In genomic region chr2:59853543-59853942, GRCm38 (mm10) we compare ENCODE assay signal across 27 mouse cellular contexts. TPM values are rescaled to one million over a fixed set of nuclear protein-coding genes. Genes with fewer than 3 reads are reported as not detected.
DNase-seq lines count a peak whose midpoint lies in the region; ATAC-seq lines count a peak whose summit lies in the region.
"Had no signal": no experiment of that assay in that cellular context is flagged by ENCODE, and none has a peak within 500 bp of the region (broad histone marks: within the 10 kb centered on the region; RNA-seq: fewer than 3 reads in every experiment).

No protein-coding gene starts in this region.

- H3K36me3 ChIP-seq in hindbrain, embryonic 15.5 days = no peaks in the 10 kb centered on the region
- H3K36me3 ChIP-seq in hindbrain, embryonic 14.5 days (replicated peaks; ENCODE audit: control insufficient read depth, insufficient read depth) = peaks cover 6% of the 10 kb centered on the region; the same call in 1 of the 2 replicates
- peaks cover 28% of the 10 kb centered on the region for H3K36me3 ChIP-seq in embryonic facial prominence, embryonic 10.5 days (replicated peaks)
- H3K36me3 ChIP-seq: midbrain, embryonic 13.5 days had no signal

- no peak overlapping the region for H3K9ac ChIP-seq in hindbrain, embryonic 15.5 days
- no peak overlapping the region for H3K9ac ChIP-seq in hindbrain, embryonic 14.5 days
- H3K9ac ChIP-seq: embryonic facial prominence, embryonic 15.5 days; intestine, embryonic 15.5 days; liver, embryonic 14.5 days; midbrain, embryonic 13.5 days; stomach, embryonic 15.5 days had no signal

- H3K4me1 ChIP-seq in hindbrain, embryonic 15.5 days (replicated peaks) = no peaks in the 10 kb centered on the region
- H3K4me1 ChIP-seq in hindbrain, embryonic 14.5 days (replicated peaks; ENCODE audit: control insufficient read depth, insufficient read depth, low read length) = no peaks in the 10 kb centered on the region
- H3K4me1 ChIP-seq in embryonic facial prominence, embryonic 10.5 days = no peaks in the 10 kb centered on the region; the same call in 1 of the 2 replicates
- H3K4me1 ChIP-seq: embryonic facial prominence, embryonic 15.5 days; intestine, embryonic 15.5 days; midbrain, embryonic 13.5 days; stomach, embryonic 15.5 days had no signal

- H3K27ac ChIP-seq in hindbrain, embryonic 15.5 days (replicated peaks) = no peak overlapping the region
- no peak overlapping the region for H3K27ac ChIP-seq in hindbrain, embryonic 14.5 days
- H3K27ac ChIP-seq in embryonic facial prominence, embryonic 10.5 days (replicated peaks) = peak overlapping the region; percentile 2; the same call in 1 of the 2 replicates
- H3K27ac ChIP-seq: embryonic facial prominence, embryonic 15.5 days; intestine, embryonic 15.5 days; liver, embryonic 14.5 days; macrophage; midbrain, embryonic 13.5 days; stomach, embryonic 15.5 days had no signal

- ATAC-seq in cerebellum, adult (ENCODE audit: insufficient number of reproducible peaks, low FRiP score, low TSS enrichment) = no peak
- ATAC-seq in hindbrain, embryonic 15.5 days (ENCODE audit: low FRiP score, low read depth) = peak; percentile 51; the same call in 1 of the 2 replicates
- ATAC-seq in hindbrain, embryonic 14.5 days (ENCODE audit: low FRiP score) = no peak
- 0 out of 2 replicates have a peak, but pooled peaks have one; percentile 30 for ATAC-seq in erythroid progenitor cell, adult 5-6 weeks (replicated peaks; ENCODE audit: low FRiP score, poor library complexity, severe bottlenecking)
- ATAC-seq: activated CD4-positive, CD25-positive, alpha-beta regulatory T cell, adult 4 months; hindbrain, embryonic 16.5 days; intestine, embryonic 15.5 days; midbrain, embryonic 13.5 days had no signal

- H3K9me3 ChIP-seq in hindbrain, embryonic 15.5 days = no peaks in the 10 kb centered on the region
- H3K9me3 ChIP-seq in hindbrain, embryonic 14.5 days (ENCODE audit: control insufficient read depth, low read length) = no peaks in the 10 kb centered on the region
- H3K9me3 ChIP-seq in embryonic facial prominence, embryonic 10.5 days = no peaks in the 10 kb centered on the region
- H3K9me3 ChIP-seq: embryonic facial prominence, embryonic 15.5 days; intestine, embryonic 15.5 days; midbrain, embryonic 13.5 days; stomach, embryonic 15.5 days had no signal

- peak; percentile 46 to 57 for DNase-seq in cerebellum, postnatal 25 days
- DNase-seq in hindbrain, embryonic 14.5 days (ENCODE audit: low spot score) = no peak
- no peak for DNase-seq in embryonic facial prominence, embryonic 10.5 days (ENCODE audit: low spot score)
- DNase-seq: adrenal gland, adult 2 months; adrenal gland, postnatal 36 days; gastrocnemius, postnatal 25 days; heart, postnatal 4 days; kidney, adult 2 months; kidney, postnatal 36 days; layer of hippocampus, postnatal 36 days; liver; lung, adult 2 months; lung, postnatal 10 days; right cerebral cortex, postnatal 25 days had no signal

- H3K4me2 ChIP-seq in hindbrain, embryonic 15.5 days = no peak overlapping the region
- H3K4me2 ChIP-seq in hindbrain, embryonic 14.5 days (replicated peaks) = no peak overlapping the region
- H3K4me2 ChIP-seq: embryonic facial prominence, embryonic 15.5 days; heart, embryonic 11.5 days; intestine, embryonic 15.5 days; midbrain, embryonic 13.5 days; stomach, embryonic 15.5 days had no signal

- no peaks in the 10 kb centered on the region for H3K27me3 ChIP-seq in hindbrain, embryonic 15.5 days
- no peaks in the 10 kb centered on the region for H3K27me3 ChIP-seq in hindbrain, embryonic 14.5 days (ENCODE audit: control insufficient read depth, insufficient read depth, low read length)
- no peaks in the 10 kb centered on the region for H3K27me3 ChIP-seq in embryonic facial prominence, embryonic 10.5 days (replicated peaks; ENCODE audit: low read depth, poor library complexity, severe bottlenecking)
- H3K27me3 ChIP-seq: CH12.LX; embryonic facial prominence, embryonic 15.5 days; intestine, embryonic 15.5 days; midbrain, embryonic 13.5 days; stomach, embryonic 15.5 days had no signal

- no peak overlapping the region for H3K4me3 ChIP-seq in hindbrain, embryonic 15.5 days
- H3K4me3 ChIP-seq in hindbrain, embryonic 14.5 days (replicated peaks; ENCODE audit: low read length) = no peak overlapping the region
- no peak overlapping the region for H3K4me3 ChIP-seq in embryonic facial prominence, embryonic 10.5 days
- H3K4me3 ChIP-seq: embryonic facial prominence, embryonic 15.5 days; intestine, embryonic 15.5 days; midbrain, embryonic 13.5 days; stomach, embryonic 15.5 days had no signal

- WGBS in hindbrain, embryonic 15.5 days = 76% methylated on average over 10 of the region's 10 CpGs
- 79% methylated on average over 10 of the region's 10 CpGs for WGBS in hindbrain, embryonic 14.5 days
- WGBS in embryonic facial prominence, embryonic 10.5 days = 93% methylated on average over 10 of the region's 10 CpGs

RNA-seq across cellular contexts. Expression of gene Wdsub1, which starts 28.8 kb away (rescaled TPM):
- 17.7 and 18.8 TPM in 2 replicates for polyA plus RNA-seq in hindbrain, embryonic 15.5 days (2015; fragmentation: Nextera tagmentation; extraction: Ambion mirVana)
- polyA plus RNA-seq in hindbrain, embryonic 14.5 days (2014; fragmentation: Nextera tagmentation; extraction: Ambion mirVana) = 14.0 and 16.6 TPM in 2 replicates
- polyA plus RNA-seq in embryonic facial prominence, embryonic 10.5 days (2016; fragmentation: Nextera tagmentation; extraction: Ambion mirVana) = 23.7 and 27.7 TPM in 2 replicates
- total RNA-seq in erythroid progenitor cell, adult 5-6 weeks (2015; ENCODE audit: low replicate concordance) = 5.0 and 7.2 TPM in 2 replicates
- total RNA-seq in erythroid progenitor cell, adult 5-6 weeks (2017; ENCODE audit: low replicate concordance) = 6.2 and 8.1 TPM in 2 replicates

Comparison
In these comparisons a context has a peak if more than half of its experiments do, and no peak if none do; other contexts are left out.
1. ATAC-seq: peak in hindbrain, embryonic 15.5 days (single experiment) and erythroid progenitor cell, adult 5-6 weeks (single experiment); none in cerebellum, adult (single experiment) and hindbrain, embryonic 14.5 days (single experiment).
2. DNase-seq: peak in cerebellum, postnatal 25 days (2 of 2); none in hindbrain, embryonic 14.5 days (single experiment) and embryonic facial prominence, embryonic 10.5 days (single experiment).